Mouse (Mus musculus) ovary, adult 18-20 months (tissue): ENCODE measurements at regions not wholly inside any gene's neighbourhood (a gene's known extent, or its start where the extent isn't known, plus 50 kb on each side); places are given as distances from the start of the nearest gene placed in this dataset.

Experiments
- DNase-seq: peaks from one replicate; pipeline ENCODE4 v3.0.0; 2022; ENCODE audit warnings: low spot score, mixed read lengths

DNA sequence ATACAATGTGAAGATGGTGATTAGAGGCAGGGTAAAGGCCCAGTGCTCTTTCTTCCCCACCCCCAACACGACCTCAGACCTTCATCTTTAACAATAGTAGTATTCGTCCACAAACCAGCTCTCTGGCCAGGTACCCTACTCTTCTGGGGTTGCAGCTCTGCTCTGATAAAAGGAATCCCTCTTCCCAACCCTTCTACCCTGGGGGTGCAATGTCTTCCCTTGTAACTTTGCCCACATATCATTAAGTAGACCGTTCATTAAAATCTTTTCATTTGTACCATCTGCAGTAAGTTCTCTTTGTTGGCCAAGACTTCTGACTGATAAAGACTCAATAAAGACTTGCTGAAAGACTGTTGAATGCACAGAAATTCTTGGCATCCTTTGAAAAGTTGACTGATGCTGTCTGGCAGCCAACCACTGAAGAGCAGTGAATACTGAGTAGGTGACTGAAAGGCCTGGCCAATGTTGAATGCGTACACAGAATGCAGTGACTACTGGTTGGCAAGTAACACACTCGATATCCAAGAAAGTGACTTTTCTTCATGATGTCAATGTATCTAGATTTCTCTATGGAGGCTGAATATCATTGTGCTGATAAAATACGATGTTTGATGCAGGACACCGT is 547.4 kb upstream of the Sox9 start:
- DNase-seq: no peak

GRCm38 (mm10) chr11:112238960-112239884 is 542.8 kb upstream of the Sox9 start:
- no peak for DNase-seq

DNA sequence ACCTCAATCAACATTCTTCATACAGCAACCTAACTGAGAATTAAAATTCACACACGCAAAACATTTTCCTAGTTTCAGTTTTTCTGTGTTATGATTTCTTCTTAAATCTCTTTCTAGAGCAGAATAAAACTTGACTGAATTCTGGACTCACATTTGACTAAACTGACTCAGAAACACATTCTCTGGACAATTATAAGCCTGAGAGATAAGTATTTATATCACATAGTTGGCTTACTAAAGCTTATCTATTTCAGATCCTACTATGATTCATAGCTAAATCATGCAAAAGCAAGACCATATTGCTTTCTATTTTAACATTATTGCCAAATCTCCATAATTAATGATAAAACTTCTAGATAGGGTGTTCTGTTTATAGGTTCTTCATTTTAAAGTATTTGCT is 529.5 kb upstream of the Sox9 start:
- no peak for DNase-seq

DNA sequence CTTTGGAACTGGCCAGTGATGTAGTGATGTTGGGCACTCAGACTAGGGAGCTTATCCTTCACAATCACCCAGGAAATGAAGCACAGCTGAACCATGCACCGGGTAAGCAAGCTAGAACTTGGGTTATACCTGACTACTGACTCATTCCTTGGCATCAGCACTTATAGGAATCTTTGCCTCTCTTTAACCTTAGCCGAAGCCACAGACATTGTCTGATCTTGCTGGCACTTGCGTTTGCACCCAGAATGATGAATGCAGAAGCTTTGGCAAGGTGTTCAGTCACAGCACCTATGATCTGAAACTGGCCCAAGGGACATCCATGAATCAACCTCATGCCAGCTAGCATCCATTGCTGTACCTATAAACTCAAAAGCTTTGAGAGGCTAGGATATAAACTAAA is 529.0 kb upstream of the Sox9 start:
- no peak for DNase-seq

DNA sequence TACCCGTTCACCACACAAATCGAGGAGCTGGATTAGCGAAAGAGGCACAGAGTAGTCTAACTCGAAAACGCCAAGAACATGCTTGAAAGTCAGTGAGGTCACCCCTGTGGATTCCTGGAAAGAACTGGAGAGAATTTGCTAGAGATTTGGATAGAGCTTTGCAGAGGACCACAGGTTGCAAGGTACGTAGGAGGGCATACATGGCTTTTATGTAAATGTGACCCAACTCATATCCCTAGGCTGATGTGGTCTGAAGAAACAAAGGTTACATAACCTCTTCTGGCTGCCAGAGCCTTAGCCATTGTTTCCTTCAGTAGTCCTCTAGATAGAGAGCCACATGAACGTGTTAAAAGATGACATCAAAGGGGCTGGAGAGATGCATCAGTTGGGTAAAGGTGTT is 525.7 kb upstream of the Sox9 start:
- no peak for DNase-seq

DNA sequence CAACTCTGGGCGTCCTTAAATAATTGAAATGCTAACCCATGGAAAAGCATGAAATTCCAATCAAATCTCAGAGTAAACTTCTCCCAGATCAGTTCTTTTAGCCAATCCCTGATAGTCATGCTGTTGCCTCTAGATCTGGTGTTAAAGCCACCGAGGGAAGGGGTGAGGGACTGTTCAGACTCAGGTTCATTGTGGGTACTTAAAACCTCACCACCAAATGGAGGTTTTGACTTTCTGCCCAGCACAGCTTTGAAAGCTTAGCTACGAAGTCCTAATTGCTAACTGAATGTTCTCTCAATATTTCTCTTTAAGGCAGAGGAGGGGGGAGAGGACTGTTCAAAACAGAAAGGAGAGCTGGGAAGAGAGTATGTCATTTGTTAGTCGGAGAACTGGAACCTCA is 517.9 kb upstream of the Sox9 start:
- no peak for DNase-seq

DNA sequence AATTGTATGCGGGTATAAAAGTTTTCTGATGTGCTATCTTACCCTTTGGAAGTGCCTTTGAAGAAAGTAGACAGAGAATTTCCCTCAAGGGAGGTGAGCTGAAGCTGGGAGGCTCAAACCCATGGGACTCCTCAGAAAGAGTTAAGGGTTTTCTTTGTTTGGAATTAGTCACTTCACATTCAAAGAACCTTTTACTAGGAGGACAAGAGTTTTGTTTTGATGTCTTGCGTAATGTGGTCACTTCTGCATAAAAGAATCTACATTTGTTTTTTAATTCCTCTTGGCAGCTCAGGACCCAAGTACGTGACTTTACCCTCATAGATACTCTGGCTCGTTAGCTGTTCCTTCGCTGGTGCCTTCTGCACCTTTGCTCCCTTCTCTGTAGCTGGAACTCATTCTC is 511.1 kb upstream of the Sox9 start:
- DNase-seq: no peak

- DNase-seq: no peak
These were observed 503.5 kb upstream of the Sox9 start for GRCm38 (mm10) chr11:112278566-112278965.

GRCm38 (mm10) chr11:112282911-112283310 is 499.1 kb upstream of the Sox9 start:
- DNase-seq: no peak

DNA sequence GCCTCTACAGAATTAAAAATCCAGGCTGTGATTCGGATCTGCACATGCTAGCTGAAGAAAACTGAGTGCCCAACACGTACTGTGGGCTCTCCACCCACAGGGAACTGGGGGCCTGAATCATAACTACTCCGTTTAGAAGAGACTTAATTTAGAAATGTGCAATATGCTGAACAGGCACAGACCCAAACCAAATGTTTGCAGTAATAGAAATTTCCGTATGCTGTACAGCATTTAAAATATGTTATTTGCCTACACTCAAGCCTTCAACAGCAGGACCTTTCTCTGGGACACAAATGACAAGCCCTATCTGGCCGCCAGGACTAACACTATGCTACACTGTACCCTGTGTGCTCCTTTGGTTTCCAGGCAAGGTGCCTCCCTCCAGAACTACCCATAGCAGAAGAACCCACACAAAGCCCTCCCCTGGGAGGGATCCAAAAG is 483.1 kb upstream of the Sox9 start:
- DNase-seq: no peak

GRCm38 (mm10) chr11:112303091-112303490 is 478.9 kb upstream of the Sox9 start:
- no peak for DNase-seq

- DNase-seq: no peak
These were observed 456.2 kb upstream of the Sox9 start for GRCm38 (mm10) chr11:112325850-112326249.

- no peak for DNase-seq
These were observed 454.4 kb upstream of the Sox9 start for GRCm38 (mm10) chr11:112327606-112328005.

DNA sequence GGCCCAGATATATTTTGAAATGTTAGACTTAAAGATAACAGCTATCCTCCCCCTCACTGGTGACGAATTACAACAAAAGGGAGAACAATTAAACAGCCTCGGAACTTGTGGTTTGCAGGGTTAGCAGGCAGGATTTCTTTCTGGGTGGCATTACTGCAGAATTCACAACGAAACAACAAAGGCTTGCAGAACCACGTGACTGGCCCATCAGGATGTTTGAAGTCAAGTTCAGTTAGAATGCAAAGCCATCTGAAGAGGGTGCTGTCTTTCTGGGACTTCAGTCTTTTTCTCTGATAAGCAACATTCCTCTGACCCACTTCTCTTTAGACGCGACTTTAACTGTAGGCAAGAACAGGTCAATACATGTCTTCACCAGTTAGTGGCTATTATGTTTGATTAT is 436.9 kb upstream of the Sox9 start:
- DNase-seq: no peak

DNA sequence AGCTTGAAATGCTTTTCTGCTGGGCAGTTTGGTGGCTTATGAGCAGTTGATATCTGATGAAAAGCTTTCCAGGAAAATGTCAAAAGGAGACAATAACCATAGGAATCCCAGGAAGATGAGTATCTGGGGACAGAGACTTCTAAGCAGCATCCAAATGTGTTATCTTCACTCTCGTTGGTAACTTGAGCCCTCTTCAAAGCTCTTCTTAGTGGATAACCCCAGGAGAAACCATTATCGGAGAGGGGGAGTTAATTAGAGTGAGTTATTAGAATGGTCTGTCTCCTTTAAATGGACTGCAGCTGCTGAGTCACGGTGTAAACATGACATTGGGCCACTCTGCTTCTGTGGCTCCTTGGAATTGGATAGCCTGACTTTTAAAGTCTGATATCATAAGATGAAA is 436.4 kb upstream of the Sox9 start:
- no peak for DNase-seq

GRCm38 (mm10) chr11:112346089-112346488 is 435.9 kb upstream of the Sox9 start:
- DNase-seq: no peak

- no peak for DNase-seq
These were observed 435.5 kb upstream of the Sox9 start for GRCm38 (mm10) chr11:112346532-112346931.

DNA sequence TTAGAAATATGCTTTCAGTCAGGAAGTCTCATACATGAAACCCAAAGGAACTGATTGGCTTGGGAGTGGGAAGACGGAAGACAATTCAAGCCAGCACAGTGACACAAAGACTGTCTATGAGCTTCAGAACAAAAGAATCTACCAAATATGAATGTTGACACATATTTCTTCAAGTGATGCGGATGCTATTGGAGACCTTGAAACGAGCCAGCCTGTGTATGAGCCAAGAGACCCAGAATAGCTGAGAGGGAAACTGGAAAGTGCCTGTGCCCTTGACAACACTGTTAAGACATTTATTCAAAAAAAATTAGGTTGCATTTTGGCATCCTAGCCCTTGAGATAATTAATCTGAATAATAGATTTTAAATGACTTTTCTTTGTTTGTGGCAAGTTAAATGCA is 426.7 kb upstream of the Sox9 start:
- no peak for DNase-seq

DNA sequence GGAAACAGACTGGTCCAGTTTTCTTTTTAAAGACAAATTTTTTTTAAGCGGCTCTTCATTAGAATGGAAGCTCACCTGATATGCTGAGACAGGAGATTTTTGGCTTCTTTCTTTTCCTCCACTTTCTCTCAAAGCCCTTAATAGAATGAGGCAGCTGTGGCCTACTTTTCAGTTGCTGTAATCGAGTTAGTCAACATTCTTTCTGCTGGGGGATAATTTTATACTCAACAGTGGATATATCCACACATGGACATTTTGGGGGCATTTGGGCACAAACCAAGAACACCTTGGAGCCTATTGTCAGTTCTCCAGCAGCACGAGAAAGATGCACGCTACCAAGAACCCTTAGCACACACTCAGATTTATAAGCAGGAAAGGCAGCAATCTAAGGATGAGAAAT is 415.3 kb upstream of the Sox9 start:
- no peak for DNase-seq

GRCm38 (mm10) chr11:112370941-112371340 is 411.1 kb upstream of the Sox9 start:
- DNase-seq: no peak

DNA sequence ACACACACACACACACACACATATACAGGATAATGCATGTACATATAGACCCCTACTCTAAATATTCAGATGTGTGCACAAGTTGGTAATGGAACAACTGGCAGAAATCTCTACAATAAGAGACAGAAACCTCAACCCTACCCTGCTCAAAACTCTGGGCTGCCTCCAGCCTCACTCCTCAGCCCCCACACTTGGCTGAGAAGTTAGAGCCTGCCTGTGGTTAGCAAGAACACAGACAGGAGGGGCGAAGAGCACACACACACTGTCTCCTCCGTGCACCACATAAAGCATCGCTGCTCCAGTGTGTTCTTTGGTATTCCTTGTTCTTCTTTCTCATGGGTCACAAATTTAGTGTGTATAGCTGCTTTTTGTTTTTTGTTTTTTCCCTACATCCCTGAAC is 382.0 kb upstream of the Sox9 start:
- DNase-seq: no peak

GRCm38 (mm10) chr11:112407681-112408080 is 374.3 kb upstream of the Sox9 start:
- no peak for DNase-seq

- no peak for DNase-seq
These were observed 369.6 kb upstream of the Sox9 start for GRCm38 (mm10) chr11:112412434-112412833.

DNA sequence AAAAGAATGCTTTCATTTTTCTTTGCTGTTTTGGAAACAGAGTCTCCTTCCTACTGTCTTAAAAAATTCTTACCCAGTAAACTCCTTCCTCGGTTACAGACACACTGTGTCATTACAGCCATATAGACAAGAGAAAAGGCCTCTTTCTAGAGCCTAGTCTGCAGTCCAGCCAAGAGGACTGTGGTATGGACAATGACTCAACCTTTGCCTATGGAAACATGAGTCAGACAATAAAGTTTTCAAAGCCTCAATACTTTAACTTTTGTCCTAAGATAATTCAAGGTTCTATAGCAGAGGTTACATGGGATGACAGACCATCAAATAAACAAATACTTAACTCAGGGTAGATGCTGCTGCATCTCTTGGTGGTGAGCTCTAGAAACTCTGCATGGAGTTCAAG is 339.4 kb upstream of the Sox9 start:
- no peak for DNase-seq
